Mouse (Mus musculus) megakaryocyte progenitor cell, adult 5-6 weeks (primary cell): Measurements from ENCODE around the gene Adgrg6. TPM values are rescaled to one million over a fixed set of nuclear protein-coding genes. Genes with fewer than 3 reads are reported as not detected.

Experiments used
- ATAC-seq: replicated peaks from 2 replicates; pipeline ENCODE4 v1.8.0; 2016; ENCODE audit warnings: mild to moderate bottlenecking, moderate TSS enrichment, inconsistent platforms; ENCODE audit not compliant: poor library complexity
- total RNA-seq, 2 experiments: library from RNA; stranded (forward) in 1 of 2; stranded (reverse) in 1 of 2; fragments of 157-497, 149-512 nt in 1 of 2; fragments of 200-1000 nt in 1 of 2; gene quantifications; 2 replicates each; pipeline versions ENCODE4 v1.2.3 to v1.2.4; 2015 to 2017

Gene Adgrg6
- total RNA-seq, 2 experiments from 2014 or later: 0.59 to 0.75 TPM

GRCm38 (mm10) chr10:14404070-14404469 lies 141.4 kb downstream of the Adgrg6 start:
- peak; percentile 75 for ATAC-seq

GRCm38 (mm10) chr10:14401744-14402143 lies 143.7 kb downstream of the Adgrg6 start:
- ATAC-seq: peak; percentile 37

- ATAC-seq: peak; percentile 94
Measured at GRCm38 (mm10) chr10:14391025-14391639, 154.3 kb downstream of the Adgrg6 start.

- ATAC-seq: no peak
Measured at GRCm38 (mm10) chr10:14385574-14385973, 159.9 kb downstream of the Adgrg6 start.

- no peak for ATAC-seq
Measured at GRCm38 (mm10) chr10:14365065-14365589, 180.3 kb downstream of the Adgrg6 start.

GRCm38 (mm10) chr10:14363226-14363625 lies 182.2 kb downstream of the Adgrg6 start:
- ATAC-seq: no peak

- ATAC-seq: no peak
Measured at GRCm38 (mm10) chr10:14358271-14358670, 187.2 kb downstream of the Adgrg6 start.

Other genes with a start within 250 kb of the Adgrg6 start
- gene Vta1, start 159.9 kb upstream of the Adgrg6 start, total RNA-seq (2015): 70.8 and 73.7 TPM in 2 replicates
- 59.9 and 62.6 TPM in 2 replicates for gene Vta1, start 159.9 kb upstream of the Adgrg6 start, total RNA-seq (2017)
- not detected in 2 replicates for gene Nmbr, start 159.9 kb upstream of the Adgrg6 start, total RNA-seq (2015)
- not detected in 2 replicates for gene Nmbr, start 159.9 kb upstream of the Adgrg6 start, total RNA-seq (2017)
- not detected in 2 replicates for gene Gje1, start 172.6 kb upstream of the Adgrg6 start, total RNA-seq (2015)
- not detected in 2 replicates for gene Gje1, start 172.6 kb upstream of the Adgrg6 start, total RNA-seq (2017)